Mouse (Mus musculus): ENCODE measurements around the gene Lmntd1. TPM values are rescaled to one million over a fixed set of nuclear protein-coding genes. Genes with fewer than 3 reads are reported as not detected.

The Lmntd1 gene
- polyA plus RNA-seq, 1 experiment from 2014 or later: 0.11 TPM

- Histone ChIP-seq H3K27me3 (ENCODE audit: low read depth, poor library complexity, severe bottlenecking) (no peaks in the 10 kb centered on the region), H3K9me3 (replicated peaks) (no peaks in the 10 kb centered on the region), H3K36me3 (no peaks in the 10 kb centered on the region), H3K4me3 (no peak overlapping the region), H3K4me1 (no peaks in the 10 kb centered on the region), H3K27ac (replicated peaks) (no peak overlapping the region)
- no peak for DNase-seq (ENCODE audit: low spot score)
- WGBS: 77% methylated on average over 6 of the region's 6 CpGs
Measured at GRCm38 (mm10) chr6:145325095-145325494, 289.0 kb downstream of the Lmntd1 start.

- WGBS: 68% methylated on average over 7 of the region's 7 CpGs
- no peak overlapping the region for H3K27ac ChIP-seq (replicated peaks)
- no peaks in the 10 kb centered on the region for H3K9me3 ChIP-seq (replicated peaks)
- DNase-seq (ENCODE audit: low spot score): no peak
- no peaks in the 10 kb centered on the region for H3K27me3 ChIP-seq (ENCODE audit: low read depth, poor library complexity, severe bottlenecking)
- no peak overlapping the region for H3K4me3 ChIP-seq
- no peaks in the 10 kb centered on the region for H3K36me3 ChIP-seq
- no peaks in the 10 kb centered on the region for H3K4me1 ChIP-seq
Measured at GRCm38 (mm10) chr6:145324470-145324869, 289.6 kb downstream of the Lmntd1 start.

GRCm38 (mm10) chr6:145322246-145322645 lies 291.9 kb downstream of the Lmntd1 start:
- no peak overlapping the region for H3K4me3 ChIP-seq
- H3K27me3 ChIP-seq (ENCODE audit: low read depth, poor library complexity, severe bottlenecking): no peaks in the 10 kb centered on the region
- H3K4me1 ChIP-seq: no peaks in the 10 kb centered on the region
- no peaks in the 10 kb centered on the region for H3K9me3 ChIP-seq (replicated peaks)
- DNase-seq (ENCODE audit: low spot score): no peak
- H3K27ac ChIP-seq (replicated peaks): no peak overlapping the region
- WGBS: 84% methylated on average over 7 of the region's 7 CpGs
- H3K36me3 ChIP-seq: no peaks in the 10 kb centered on the region

- Histone ChIP-seq H3K36me3 (no peaks in the 10 kb centered on the region), H3K9me3 (replicated peaks) (no peaks in the 10 kb centered on the region), H3K4me1 (no peaks in the 10 kb centered on the region), H3K27ac (replicated peaks) (no peak overlapping the region), H3K27me3 (ENCODE audit: low read depth, poor library complexity, severe bottlenecking) (no peaks in the 10 kb centered on the region), H3K4me3 (no peak overlapping the region)
- no peak for DNase-seq (ENCODE audit: low spot score)
- WGBS: 90% methylated on average over 10 of the region's 10 CpGs
Measured at GRCm38 (mm10) chr6:145320156-145320555, 294.0 kb downstream of the Lmntd1 start.

Other genes with a start within 250 kb of the Lmntd1 start
- gene Tuba3b, start 1.4 kb upstream of the Lmntd1 start, polyA plus RNA-seq (2016; fragmentation: Nextera tagmentation; extraction: Ambion mirVana): not detected in 2 replicates
- gene Rassf8, start 132.4 kb upstream of the Lmntd1 start, polyA plus RNA-seq (2016; fragmentation: Nextera tagmentation; extraction: Ambion mirVana): 3.0 and 3.6 TPM in 2 replicates